Mouse (Mus musculus) hindbrain, embryonic 15.5 days (tissue): ENCODE measurements at regions not wholly inside any gene's neighbourhood (a gene's known extent, or its start where the extent isn't known, plus 50 kb on each side); places are given as distances from the start of the nearest gene placed in this dataset.

ENCODE experiments used
- ATAC-seq: fragments of 200-750 bp; cut with Nextera tagmentation; 2 replicates; pipeline ENCODE4 v1.8.0; 2017; ENCODE audit warnings: low read depth, moderate number of reproducible peaks, moderate TSS enrichment; ENCODE audit not compliant: low FRiP score
- H3K27ac ChIP-seq: fragments of 300-500 bp; sonication (generic); replicated peaks from 2 replicates; pipeline ENCODE4 v1.5.1; 2015; ENCODE audit warnings: mild to moderate bottlenecking, inconsistent platforms
- H3K27me3 ChIP-seq: fragments of 300-500 bp; sonication (generic); 2 replicates; pipeline ENCODE4 v1.6.1; 2015; ENCODE audit warnings: control low read depth, inconsistent platforms
- H3K36me3 ChIP-seq: fragments of 300-500 bp; sonication (generic); 2 replicates; pipeline ENCODE4 v1.6.1; 2015; ENCODE audit warnings: control low read depth, inconsistent platforms
- H3K4me1 ChIP-seq: fragments of 300-500 bp; sonication (generic); replicated peaks from 2 replicates; pipeline ENCODE4 v1.6.1; 2015; ENCODE audit warnings: control low read depth, inconsistent platforms
- H3K4me2 ChIP-seq: fragments of 300-500 bp; sonication (generic); 2 replicates; pipeline ENCODE4 v1.6.1; 2015; ENCODE audit warnings: moderate library complexity, mild to moderate bottlenecking, inconsistent platforms
- H3K4me3 ChIP-seq: fragments of 300-500 bp; sonication (generic); 2 replicates; pipeline ENCODE4 v1.5.1; 2015; ENCODE audit warnings: mild to moderate bottlenecking, inconsistent platforms
- H3K9ac ChIP-seq: fragments of 300-500 bp; sonication (generic); 2 replicates; pipeline ENCODE4 v1.6.1; 2015; ENCODE audit warnings: inconsistent platforms
- H3K9me3 ChIP-seq: fragments of 300-500 bp; sonication (generic); 2 replicates; pipeline ENCODE4 v1.6.1; 2016; ENCODE audit warnings: control low read depth, inconsistent platforms
- WGBS: fragments of 180-500 bp; shearing (Covaris S2); methylation state at CpG from one replicate; pipeline ENCODE4 v1.1.7; 2015; 5-methylcytosine and 5-hydroxymethylcytosine counted together

DNA sequence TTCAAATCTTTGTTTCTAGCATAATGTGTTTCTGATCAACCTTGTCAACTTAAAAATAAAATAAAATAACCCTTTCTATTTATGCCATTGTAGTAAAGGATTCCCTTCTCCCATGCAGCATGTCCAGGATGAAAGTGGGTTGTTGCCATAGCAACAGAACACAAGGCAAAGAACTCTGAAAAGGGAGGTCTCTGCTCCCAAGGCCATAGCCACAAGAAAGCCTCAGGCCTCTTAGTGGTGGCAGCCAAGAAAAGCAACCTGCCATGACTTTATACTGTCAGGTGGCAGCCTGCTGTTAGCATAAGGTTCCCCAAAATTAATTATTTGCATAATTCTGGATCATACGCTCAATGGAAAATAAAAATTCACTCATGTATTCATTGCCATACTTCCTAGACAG, 98.4 kb upstream of the Klf7 start:
- no peak overlapping the region for H3K4me2 ChIP-seq
- ATAC-seq: peak; percentile 68; the same call in 1 of the 2 replicates
- peak overlapping the region; percentile 65 for H3K27ac ChIP-seq
- H3K4me1 ChIP-seq: peaks cover 44% of the 10 kb centered on the region
- no peak overlapping the region for H3K9ac ChIP-seq
- WGBS: 50% methylated on average over 1 of the region's 1 CpGs
- H3K4me3 ChIP-seq: no peak overlapping the region
- H3K27me3 ChIP-seq: no peaks in the 10 kb centered on the region
- no peaks in the 10 kb centered on the region for H3K9me3 ChIP-seq
- no peaks in the 10 kb centered on the region for H3K36me3 ChIP-seq

DNA sequence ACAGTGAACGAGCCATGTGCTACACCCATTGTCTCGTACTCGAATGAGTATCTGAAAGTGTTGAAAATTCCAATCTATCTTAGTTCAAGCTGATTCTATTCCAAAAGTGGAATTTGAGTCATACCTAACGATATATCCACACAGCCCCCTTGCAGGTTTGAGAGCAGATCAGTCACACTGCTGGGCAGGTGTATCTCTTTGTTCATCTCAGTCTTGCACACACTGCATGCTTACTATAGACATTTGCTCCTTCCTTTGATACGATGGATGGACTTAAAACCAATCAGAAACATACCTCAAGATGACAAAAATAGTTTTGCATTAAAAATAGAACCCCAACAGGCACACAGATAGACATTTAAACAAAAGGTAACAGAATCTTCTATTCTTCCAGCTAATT, 98.0 kb upstream of the Klf7 start:
- H3K27me3 ChIP-seq: no peaks in the 10 kb centered on the region
- WGBS: 60% methylated on average over 5 of the region's 5 CpGs
- H3K4me1 ChIP-seq: peaks cover 44% of the 10 kb centered on the region
- H3K9me3 ChIP-seq: no peaks in the 10 kb centered on the region
- H3K27ac ChIP-seq: peak overlapping the region; percentile 25
- no peak for ATAC-seq
- no peak overlapping the region for H3K4me3 ChIP-seq
- no peak overlapping the region for H3K9ac ChIP-seq
- H3K36me3 ChIP-seq: no peaks in the 10 kb centered on the region
- no peak overlapping the region for H3K4me2 ChIP-seq

- WGBS: 76% methylated on average over 4 of the region's 4 CpGs
- no peak overlapping the region for H3K9ac ChIP-seq
Observed at GRCm38 (mm10) chr1:64215646-64216045, 93.6 kb upstream of the Klf7 start.

DNA sequence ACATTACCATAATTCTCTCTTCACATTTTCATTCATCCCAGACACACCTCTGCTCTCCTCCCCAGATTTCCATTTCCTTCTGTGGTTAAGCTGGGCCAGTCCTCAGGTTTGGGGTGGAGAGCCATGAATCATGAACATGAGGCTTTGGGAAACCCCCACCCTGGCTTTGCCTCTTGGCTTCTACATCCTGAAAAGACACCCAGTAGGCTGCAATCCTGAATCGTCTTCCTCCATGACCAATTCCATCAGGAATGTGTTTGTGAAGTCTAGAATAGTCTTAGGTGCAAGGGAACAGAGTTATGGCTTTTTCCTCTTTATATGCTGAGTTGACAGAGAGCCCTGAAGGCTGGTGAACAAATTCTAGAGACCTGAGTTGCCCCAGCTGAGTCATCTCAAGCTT, 87.0 kb upstream of the Klf7 start:
- WGBS: 77% methylated on average over 1 of the region's 1 CpGs
- no peak overlapping the region for H3K4me2 ChIP-seq
- 0 out of 2 replicates have a peak, but pooled peaks cover 3% of the 10 kb centered on the region for H3K4me1 ChIP-seq
- 0 out of 2 replicates have a peak, but pooled peaks cover 4% of the 10 kb centered on the region for H3K9me3 ChIP-seq
- H3K4me3 ChIP-seq: no peak overlapping the region
- H3K27me3 ChIP-seq: no peaks in the 10 kb centered on the region
- ATAC-seq: no peak
- H3K36me3 ChIP-seq: no peaks in the 10 kb centered on the region
- no peak overlapping the region for H3K9ac ChIP-seq
- no peak overlapping the region for H3K27ac ChIP-seq

More at GRCm38 (mm10) chr1:64215646-64216045, 93.6 kb upstream of the Klf7 start:
- Histone ChIP-seq H3K9me3 (no peaks in the 10 kb centered on the region), H3K4me1 (peaks cover 21% of the 10 kb centered on the region), H3K27me3 (no peaks in the 10 kb centered on the region), H3K4me3 (no peak overlapping the region), H3K27ac (no peak overlapping the region), H3K36me3 (no peaks in the 10 kb centered on the region), H3K4me2 (no peak overlapping the region)
- no peak for ATAC-seq

GRCm38 (mm10) chr1:64200387-64201023, 78.4 kb upstream of the Klf7 start:
- H3K4me1 ChIP-seq: peaks cover 16% of the 10 kb centered on the region
- no peak overlapping the region for H3K9ac ChIP-seq
- 14% methylated on average over 5 of the region's 5 CpGs for WGBS
- no peak overlapping the region for H3K4me3 ChIP-seq
- no peak overlapping the region for H3K4me2 ChIP-seq
- 0 out of 2 replicates have a peak, but pooled peaks cover 4% of the 10 kb centered on the region for H3K9me3 ChIP-seq
- H3K27me3 ChIP-seq: no peaks in the 10 kb centered on the region
- ATAC-seq: peak; percentile 61
- no peaks in the 10 kb centered on the region for H3K36me3 ChIP-seq
- 0 out of 2 replicates have a peak overlapping the region, but pooled peaks have one; percentile 40 for H3K27ac ChIP-seq

GRCm38 (mm10) chr1:64198781-64199180, 76.7 kb upstream of the Klf7 start:
- H3K9ac ChIP-seq: no peak overlapping the region
- no peak overlapping the region for H3K4me3 ChIP-seq
- H3K27ac ChIP-seq: peak overlapping the region; percentile 36; the same call in 1 of the 2 replicates
- no peaks in the 10 kb centered on the region for H3K36me3 ChIP-seq
- ATAC-seq: peak; percentile 39; the same call in 1 of the 2 replicates
- no peaks in the 10 kb centered on the region for H3K27me3 ChIP-seq
- 75% methylated on average over 5 of the region's 5 CpGs for WGBS
- no peak overlapping the region for H3K4me2 ChIP-seq
- peaks cover 23% of the 10 kb centered on the region for H3K4me1 ChIP-seq
- H3K9me3 ChIP-seq: no peaks in the 10 kb centered on the region

GRCm38 (mm10) chr1:64198322-64198721, 76.2 kb upstream of the Klf7 start:
- no peak for ATAC-seq
- WGBS: 57% methylated on average over 2 of the region's 2 CpGs
- peaks cover 27% of the 10 kb centered on the region for H3K4me1 ChIP-seq
- no peaks in the 10 kb centered on the region for H3K9me3 ChIP-seq
- no peak overlapping the region for H3K9ac ChIP-seq
- H3K4me3 ChIP-seq: no peak overlapping the region
- H3K36me3 ChIP-seq: no peaks in the 10 kb centered on the region
- no peak overlapping the region for H3K4me2 ChIP-seq
- H3K27me3 ChIP-seq: no peaks in the 10 kb centered on the region
- H3K27ac ChIP-seq: peak overlapping the region; percentile 36; the same call in 1 of the 2 replicates

DNA sequence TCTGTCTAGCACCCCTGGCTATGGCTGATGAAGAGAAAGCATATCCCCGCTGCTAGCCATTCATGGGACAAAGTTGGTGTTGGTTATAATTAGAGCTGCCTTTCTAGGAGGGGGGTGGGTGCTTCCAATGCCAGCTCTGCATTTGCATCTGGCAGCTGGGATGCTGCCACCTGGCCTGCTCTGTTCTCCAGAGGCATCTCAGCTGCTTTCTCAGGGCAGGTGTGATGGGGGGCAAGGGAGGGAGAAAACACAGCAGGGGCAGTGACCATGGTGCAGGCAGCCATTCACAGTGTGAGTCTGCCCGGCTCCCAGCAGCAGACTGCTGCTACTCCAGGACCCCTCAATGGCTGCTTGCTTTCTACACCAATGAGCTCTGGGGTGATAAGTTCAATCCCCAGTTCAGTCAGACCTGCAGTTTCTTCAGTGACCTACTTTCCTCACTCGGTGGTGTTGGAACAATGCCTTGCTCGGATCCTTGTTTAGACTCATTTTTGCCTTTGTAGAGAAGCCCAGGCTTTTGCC, 73.9 kb upstream of the Klf7 start:
- Histone ChIP-seq H3K4me3 (no peak overlapping the region), H3K9ac (no peak overlapping the region), H3K4me1 (peaks cover 46% of the 10 kb centered on the region), H3K27me3 (no peaks in the 10 kb centered on the region), H3K36me3 (no peaks in the 10 kb centered on the region), H3K9me3 (no peaks in the 10 kb centered on the region), H3K4me2 (no peak overlapping the region), H3K27ac (peak overlapping the region; percentile 40; the same call in 1 of the 2 replicates)
- ATAC-seq: peak; percentile 50
- 17% methylated on average over 4 of the region's 4 CpGs for WGBS

- no peak for ATAC-seq
- 77% methylated on average over 4 of the region's 4 CpGs for WGBS
- Histone ChIP-seq H3K4me1 (peaks cover 46% of the 10 kb centered on the region), H3K9ac (no peak overlapping the region), H3K4me2 (no peak overlapping the region), H3K9me3 (no peaks in the 10 kb centered on the region), H3K4me3 (no peak overlapping the region), H3K27ac (no peak overlapping the region), H3K36me3 (no peaks in the 10 kb centered on the region), H3K27me3 (no peaks in the 10 kb centered on the region)
Observed at GRCm38 (mm10) chr1:64195294-64195693, 73.2 kb upstream of the Klf7 start.

GRCm38 (mm10) chr1:64193150-64193838, 71.2 kb upstream of the Klf7 start:
- Histone ChIP-seq H3K4me2 (no peak overlapping the region), H3K9me3 (no peaks in the 10 kb centered on the region), H3K27me3 (no peaks in the 10 kb centered on the region), H3K36me3 (no peaks in the 10 kb centered on the region), H3K4me3 (no peak overlapping the region), H3K27ac (0 out of 2 replicates have a peak overlapping the region, but pooled peaks have one; percentile 30), H3K4me1 (peaks cover 52% of the 10 kb centered on the region), H3K9ac (no peak overlapping the region)
- 23% methylated on average over 13 of the region's 13 CpGs for WGBS
- ATAC-seq: no peak

DNA sequence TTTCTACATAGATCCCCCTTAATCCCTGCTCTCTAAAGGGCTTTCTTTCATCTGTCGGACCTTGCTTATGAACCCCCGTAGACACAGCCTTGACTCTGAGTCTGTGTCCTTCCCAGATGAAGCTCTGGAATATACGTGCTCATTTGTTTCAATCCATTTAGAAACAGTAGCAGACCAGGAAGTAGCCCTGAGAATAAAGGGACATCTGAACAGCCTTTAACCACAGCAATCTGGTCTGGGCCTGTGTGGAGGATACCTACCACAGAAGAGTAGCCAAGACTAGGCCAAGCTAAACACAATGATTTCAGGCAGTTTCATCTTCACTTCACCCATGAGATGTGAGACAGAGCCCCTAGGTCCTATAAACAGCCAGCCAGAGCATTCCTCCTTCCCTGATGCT, 70.7 kb upstream of the Klf7 start:
- Histone ChIP-seq H3K36me3 (no peaks in the 10 kb centered on the region), H3K4me1 (peaks cover 52% of the 10 kb centered on the region), H3K27ac (0 out of 2 replicates have a peak overlapping the region, but pooled peaks have one; percentile 30), H3K9ac (no peak overlapping the region), H3K4me3 (no peak overlapping the region), H3K27me3 (no peaks in the 10 kb centered on the region), H3K9me3 (no peaks in the 10 kb centered on the region), H3K4me2 (no peak overlapping the region)
- no peak for ATAC-seq
- 75% methylated on average over 3 of the region's 3 CpGs for WGBS
